9 mouse cellular contexts compared by ENCODE assay signal in genomic region chr15:25625471-25625870, GRCm38 (mm10). TPM values are rescaled to one million over a fixed set of nuclear protein-coding genes. Genes with fewer than 3 reads are reported as not detected.
DNase-seq lines count a peak whose midpoint lies in the region; ATAC-seq lines count a peak whose summit lies in the region.
"Had no signal": no experiment of that assay in that cellular context is flagged by ENCODE, and none has a peak within 500 bp of the region (broad histone marks: within the 10 kb centered on the region; RNA-seq: fewer than 3 reads in every experiment).

No protein-coding gene starts in this region.

- H3K4me1 ChIP-seq in heart, embryonic 13.5 days = peaks cover 37% of the 10 kb centered on the region
- peaks cover 3% of the 10 kb centered on the region; the same call in 1 of the 2 replicates for H3K4me1 ChIP-seq in heart, embryonic 11.5 days (ENCODE audit: control insufficient read depth, insufficient read depth, low read length)
- H3K4me1 ChIP-seq in limb, embryonic 11.5 days (ENCODE audit: control insufficient read depth, insufficient read depth, low read length) = peaks cover 42% of the 10 kb centered on the region
- H3K4me1 ChIP-seq in forebrain, embryonic 16.5 days (replicated peaks; ENCODE audit: control insufficient read depth, insufficient read depth, low read length) = peaks cover 10% of the 10 kb centered on the region

- DNase-seq in NIH3T3 (ENCODE audit: low read depth) = peak; percentile 65
- peak; percentile 81 for DNase-seq in forelimb bud, embryonic 11.5 days (ENCODE audit: low read depth, low spot score)
- peak; percentile 75 for DNase-seq in limb, embryonic 11.5 days (ENCODE audit: low spot score)
- DNase-seq in layer of hippocampus, adult 9-10 months (ENCODE audit: low spot score) = no peak
- DNase-seq in right cerebral cortex, adult 18-20 months = no peak
- DNase-seq: cerebellum, adult 18-20 months had no signal

- no peaks in the 10 kb centered on the region for H3K9me3 ChIP-seq in heart, embryonic 13.5 days
- no peaks in the 10 kb centered on the region for H3K9me3 ChIP-seq in heart, embryonic 11.5 days (replicated peaks; ENCODE audit: control insufficient read depth, low read length)
- no peaks in the 10 kb centered on the region for H3K9me3 ChIP-seq in limb, embryonic 11.5 days (ENCODE audit: control insufficient read depth, low read length)
- H3K9me3 ChIP-seq in forebrain, embryonic 16.5 days (ENCODE audit: control insufficient read depth, low read length) = no peaks in the 10 kb centered on the region

- no peak for ATAC-seq in heart, embryonic 13.5 days (ENCODE audit: extremely low read depth, insufficient number of reproducible peaks, low FRiP score, low TSS enrichment)
- ATAC-seq in heart, embryonic 11.5 days (replicated peaks; ENCODE audit: insufficient number of reproducible peaks, low FRiP score, low TSS enrichment) = no peak
- ATAC-seq in limb, embryonic 11.5 days (ENCODE audit: insufficient number of reproducible peaks, low FRiP score, low TSS enrichment, low read depth) = no peak
- ATAC-seq in forebrain, embryonic 16.5 days = no peak

- peaks cover 9% of the 10 kb centered on the region; the same call in 1 of the 2 replicates for H3K27me3 ChIP-seq in heart, embryonic 13.5 days (replicated peaks)
- H3K27me3 ChIP-seq in heart, embryonic 11.5 days (ENCODE audit: control insufficient read depth, insufficient read depth, low read length) = no peaks in the 10 kb centered on the region
- no peaks in the 10 kb centered on the region for H3K27me3 ChIP-seq in limb, embryonic 11.5 days (ENCODE audit: control insufficient read depth, insufficient read depth, low read length)
- peaks cover 34% of the 10 kb centered on the region for H3K27me3 ChIP-seq in forebrain, embryonic 16.5 days (replicated peaks; ENCODE audit: control insufficient read depth, insufficient read depth, low read length)

- 57% methylated on average over 4 of the region's 4 CpGs for WGBS in heart, embryonic 13.5 days
- 76% methylated on average over 4 of the region's 4 CpGs for whole genome bisulfite sequencing in heart, embryonic 11.5 days (ENCODE audit: insufficient replicate concordance)
- WGBS in limb, embryonic 11.5 days = 10% methylated on average over 4 of the region's 4 CpGs
- WGBS in forebrain, embryonic 16.5 days = 65% methylated on average over 4 of the region's 4 CpGs

- peak overlapping the region; percentile 29 for H3K4me2 ChIP-seq in heart, embryonic 13.5 days
- H3K4me2 ChIP-seq in heart, embryonic 11.5 days = no peak overlapping the region
- peak overlapping the region; percentile 57 for H3K4me2 ChIP-seq in limb, embryonic 11.5 days (ENCODE audit: low read depth, severe bottlenecking)
- H3K4me2 ChIP-seq in forebrain, embryonic 16.5 days (ENCODE audit: low read length) = no peak overlapping the region

- no peak overlapping the region for H3K27ac ChIP-seq in heart, embryonic 13.5 days (replicated peaks)
- no peak overlapping the region for H3K27ac ChIP-seq in heart, embryonic 11.5 days (ENCODE audit: low read depth, low read length)
- peak overlapping the region; percentile 66 for H3K27ac ChIP-seq in limb, embryonic 11.5 days (replicated peaks; ENCODE audit: low read depth, low read length)
- H3K27ac ChIP-seq in forebrain, embryonic 16.5 days (ENCODE audit: low read length) = no peak overlapping the region

- H3K9ac ChIP-seq in heart, embryonic 13.5 days = 0 out of 2 replicates have a peak overlapping the region, but pooled peaks have one; percentile 47
- H3K9ac ChIP-seq in heart, embryonic 11.5 days (ENCODE audit: low read depth, low read length) = no peak overlapping the region
- H3K9ac ChIP-seq in limb, embryonic 11.5 days (ENCODE audit: low read length) = no peak overlapping the region
- H3K9ac ChIP-seq in forebrain, embryonic 16.5 days (replicated peaks; ENCODE audit: low read depth, low read length) = no peak overlapping the region

- no peaks in the 10 kb centered on the region for H3K36me3 ChIP-seq in heart, embryonic 13.5 days
- no peaks in the 10 kb centered on the region for H3K36me3 ChIP-seq in heart, embryonic 11.5 days (ENCODE audit: control insufficient read depth, insufficient read depth, low read length)
- H3K36me3 ChIP-seq in limb, embryonic 11.5 days (ENCODE audit: control insufficient read depth, insufficient read depth, low read length) = no peaks in the 10 kb centered on the region
- no peaks in the 10 kb centered on the region for H3K36me3 ChIP-seq in forebrain, embryonic 16.5 days (ENCODE audit: control insufficient read depth, insufficient read depth)

- no peak overlapping the region for H3K4me3 ChIP-seq in heart, embryonic 13.5 days
- no peak overlapping the region for H3K4me3 ChIP-seq in heart, embryonic 11.5 days (ENCODE audit: low read depth, low read length)
- H3K4me3 ChIP-seq in limb, embryonic 11.5 days (ENCODE audit: low read depth, low read length) = peak overlapping the region; percentile 5; the same call in 1 of the 2 replicates
- no peak overlapping the region for H3K4me3 ChIP-seq in forebrain, embryonic 16.5 days (replicated peaks; ENCODE audit: low read length)

RNA-seq across cellular contexts. Expression of gene Myo10, which starts 3.1 kb away (rescaled TPM):
- polyA plus RNA-seq in heart, embryonic 13.5 days (2015; fragmentation: Nextera tagmentation; extraction: Ambion mirVana) = 11.0 and 12.1 TPM in 2 replicates
- polyA plus RNA-seq in heart, embryonic 11.5 days (2014; fragmentation: Nextera tagmentation; extraction: Ambion mirVana) = 11.5 and 15.4 TPM in 2 replicates
- 48.4 and 52.2 TPM in 2 replicates for polyA plus RNA-seq in limb, embryonic 11.5 days (2014; fragmentation: Nextera tagmentation; extraction: Ambion mirVana)
- polyA plus RNA-seq in forebrain, embryonic 16.5 days (2015; fragmentation: Nextera tagmentation; extraction: Ambion mirVana) = 38.4 and 44.8 TPM in 2 replicates

Comparison
In these comparisons a context has a peak if more than half of its experiments do, and no peak if none do; other contexts are left out.
1. H3K4me2 ChIP-seq: peak in heart, embryonic 13.5 days (single experiment) and limb, embryonic 11.5 days (single experiment); none in heart, embryonic 11.5 days (single experiment) and forebrain, embryonic 16.5 days (single experiment).
2. DNase-seq: peak in NIH3T3 (single experiment), forelimb bud, embryonic 11.5 days (single experiment) and limb, embryonic 11.5 days (single experiment); none in layer of hippocampus, adult 9-10 months (single experiment) and right cerebral cortex, adult 18-20 months (single experiment).